Mouse (Mus musculus): ENCODE measurements around the gene Tnni3. TPM values are rescaled to one million over a fixed set of nuclear protein-coding genes. Genes with fewer than 3 reads are reported as not detected.
"Not testable (repeated sequence)": the region's sequence is repeated elsewhere in the genome, so short reads cannot be mapped to it uniquely, and the experiment has no call there.

The Tnni3 gene
- polyA plus RNA-seq (2015; fragmentation: Nextera tagmentation; extraction: Ambion mirVana) = 1.8 and 1.9 TPM in 2 replicates

DNA sequence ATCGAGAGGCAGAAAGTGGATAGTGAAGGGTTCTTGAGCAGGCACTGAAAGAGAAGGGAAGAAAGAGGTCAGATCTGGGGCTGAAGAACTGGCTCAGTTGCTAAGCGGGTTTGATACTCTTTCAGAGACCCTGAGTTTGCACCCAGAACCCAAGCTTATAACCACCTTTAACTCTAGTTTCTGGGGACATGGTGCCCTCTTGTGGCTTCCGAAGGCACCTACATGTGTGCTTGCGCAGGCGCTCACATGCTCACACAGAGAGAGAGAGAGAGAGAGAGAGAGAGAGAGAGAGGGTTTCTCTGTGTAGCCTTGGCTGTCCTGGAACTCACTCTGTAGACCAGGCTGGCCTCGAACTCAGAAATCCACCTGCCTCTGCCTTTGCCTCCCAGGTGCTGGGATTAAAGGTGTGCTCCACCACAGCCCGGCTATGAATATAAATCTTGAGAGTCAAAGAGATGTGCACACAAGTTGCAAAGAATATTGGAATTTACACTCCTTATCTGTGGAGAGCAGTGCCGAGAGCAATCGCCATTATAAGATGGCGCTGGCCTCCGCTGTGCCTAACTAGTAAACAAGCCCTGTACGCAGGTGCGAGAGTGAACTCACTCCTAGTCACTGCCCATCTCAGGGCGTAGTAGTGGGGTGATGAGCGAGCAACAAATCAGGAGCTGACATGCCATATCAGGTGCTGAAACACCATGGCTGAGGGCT, at the start of gene Tnni3:
TSS of gene Tnni3 (minus strand) at position 18 of the 711 bp plus-strand sequence.
- H3K9ac ChIP-seq (replicated peaks); H3K27ac ChIP-seq (replicated peaks); H3K27me3 ChIP-seq; H3K36me3 ChIP-seq; H3K9me3 ChIP-seq; H3K4me2 ChIP-seq (replicated peaks); H3K4me3 ChIP-seq: not testable (repeated sequence)
- ATAC-seq (replicated peaks) = 0 out of 2 replicates have a peak, but pooled peaks have one; percentile 14
- H3K4me1 ChIP-seq = peaks cover 21% of the 10 kb centered on the region
- 69% methylated on average over 15 of the region's 15 CpGs for WGBS

DNA sequence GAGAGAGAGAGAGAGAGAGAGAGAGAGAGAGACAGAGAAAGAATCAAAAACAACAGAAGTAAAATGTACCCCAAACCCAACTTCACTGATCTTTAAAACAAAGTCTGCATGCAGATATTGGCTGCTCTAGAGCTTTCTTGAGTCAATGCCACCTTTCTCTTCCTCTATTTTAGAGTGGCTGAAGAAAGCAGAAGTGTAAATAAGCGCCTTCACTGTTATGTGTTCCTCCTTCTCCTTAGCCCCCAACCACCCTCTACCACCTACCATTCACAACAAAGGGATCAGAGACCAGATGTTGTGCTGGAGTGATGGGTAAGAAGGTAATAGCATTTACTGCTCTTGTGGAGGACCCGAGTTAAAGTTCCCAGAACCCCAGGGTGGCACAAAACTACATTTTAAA, 48.3 kb upstream of the Tnni3 start:
- not testable (repeated sequence) for H3K4me3 ChIP-seq; H3K9me3 ChIP-seq; H3K27ac ChIP-seq (replicated peaks); H3K9ac ChIP-seq (replicated peaks); ATAC-seq (replicated peaks); H3K27me3 ChIP-seq; H3K4me2 ChIP-seq (replicated peaks); H3K36me3 ChIP-seq; H3K4me1 ChIP-seq
- 67% methylated on average over 2 of the region's 2 CpGs for WGBS

DNA sequence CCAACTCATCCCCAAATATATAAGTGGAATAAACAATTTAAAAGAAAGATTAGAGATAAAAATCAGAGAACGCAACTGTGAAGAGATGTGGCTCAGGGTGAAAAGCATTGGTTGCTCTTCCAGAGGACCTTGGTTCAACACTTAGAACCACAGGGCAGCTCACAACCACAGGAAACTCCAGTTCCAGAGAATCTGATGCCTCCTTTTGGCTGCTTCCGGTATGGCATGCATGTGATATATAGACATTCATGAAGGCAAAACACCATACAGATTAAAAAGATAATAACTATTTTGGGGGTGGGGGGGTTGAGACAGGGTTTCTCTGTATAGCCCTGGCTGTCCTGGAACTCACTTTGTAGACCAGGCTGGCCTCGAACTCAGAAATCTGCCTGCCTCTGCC, 38.6 kb upstream of the Tnni3 start:
- H3K9ac ChIP-seq (replicated peaks) = no peak overlapping the region
- H3K27ac ChIP-seq (replicated peaks) = no peak overlapping the region
- H3K27me3 ChIP-seq = no peaks in the 10 kb centered on the region
- H3K9me3 ChIP-seq = no peaks in the 10 kb centered on the region
- no peak for ATAC-seq (replicated peaks)
- H3K4me1 ChIP-seq = no peaks in the 10 kb centered on the region
- no peaks in the 10 kb centered on the region for H3K36me3 ChIP-seq
- H3K4me3 ChIP-seq = no peak overlapping the region
- no peak overlapping the region for H3K4me2 ChIP-seq (replicated peaks)
- 92% methylated on average over 3 of the region's 3 CpGs for WGBS

DNA sequence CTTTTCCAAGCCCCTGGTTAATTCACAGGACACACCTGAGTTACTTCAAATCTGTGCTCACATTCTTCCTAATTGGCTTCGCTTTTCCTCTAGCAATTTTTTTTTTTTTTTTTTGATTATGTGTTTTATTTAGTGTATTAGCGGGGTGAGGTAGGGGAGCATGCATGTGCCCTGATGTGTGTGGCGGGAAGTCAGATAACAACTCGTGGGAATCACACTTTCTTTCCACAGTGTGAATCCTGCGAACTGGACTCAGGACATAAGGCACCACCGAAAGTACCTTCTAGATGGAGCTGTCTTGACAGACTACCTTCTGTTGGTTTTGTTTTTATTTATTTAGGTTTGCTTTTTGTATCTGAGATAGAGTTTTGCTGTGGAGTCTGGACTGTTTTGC, 33.1 kb upstream of the Tnni3 start:
- Histone ChIP-seq H3K27ac (replicated peaks) (no peak overlapping the region; the same call in 1 of the 2 replicates), H3K4me2 (replicated peaks) (peak overlapping the region; percentile 31)

DNA sequence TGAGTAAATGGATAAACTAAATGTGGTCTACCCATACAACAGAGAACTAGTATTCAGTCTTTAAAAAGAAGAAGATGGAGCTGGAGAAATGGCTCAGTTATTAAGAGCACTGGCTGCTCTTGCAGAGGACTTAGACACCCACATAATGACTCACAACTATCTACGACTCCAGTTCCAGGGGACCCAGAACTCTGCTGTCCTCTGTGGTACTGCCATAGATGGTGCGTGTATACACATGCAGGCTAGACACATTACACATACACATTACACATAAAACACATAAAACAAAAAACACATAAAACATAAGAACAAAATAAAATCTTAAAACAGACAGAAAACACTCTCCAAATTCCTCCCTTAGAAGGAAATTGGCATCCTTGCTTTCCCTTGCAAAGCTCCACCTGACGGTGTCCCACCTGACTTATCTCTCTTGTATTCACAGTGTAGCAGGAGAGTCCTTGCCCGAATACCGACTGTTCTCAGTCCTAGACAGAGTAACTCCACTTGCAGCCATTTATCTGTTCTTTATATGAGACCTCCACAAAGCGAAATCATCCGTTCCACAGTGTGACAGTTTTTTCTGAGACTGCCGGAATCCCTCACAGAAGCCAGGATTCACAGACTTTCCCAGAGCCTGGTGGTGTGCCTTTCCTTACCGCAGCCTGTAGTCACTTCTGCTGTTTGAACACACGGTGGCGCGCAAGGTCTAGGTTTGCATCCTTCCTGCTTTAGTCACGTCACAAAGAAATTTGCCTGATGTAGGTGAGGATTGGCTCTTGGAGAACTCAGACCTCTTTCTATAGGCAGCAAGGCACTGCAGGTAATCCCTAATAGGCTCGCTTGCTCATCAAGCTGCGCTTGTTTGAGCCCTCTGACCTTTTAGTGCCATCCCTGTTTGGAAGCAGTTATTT, 32.5 kb upstream of the Tnni3 start:
- WGBS = 21% methylated on average over 15 of the region's 15 CpGs
- no peaks in the 10 kb centered on the region for H3K36me3 ChIP-seq
- H3K27me3 ChIP-seq = no peaks in the 10 kb centered on the region
- no peaks in the 10 kb centered on the region for H3K9me3 ChIP-seq
- peak overlapping the region; percentile 31 for H3K4me2 ChIP-seq (replicated peaks)
- peak overlapping the region; percentile 45; the same call in 1 of the 2 replicates for H3K27ac ChIP-seq (replicated peaks)
- H3K9ac ChIP-seq (replicated peaks) = peak overlapping the region; percentile 16; the same call in 1 of the 2 replicates
- ATAC-seq (replicated peaks) = peak; percentile 95
- 0 out of 2 replicates have a peak, but pooled peaks cover 3% of the 10 kb centered on the region for H3K4me1 ChIP-seq
- peak overlapping the region; percentile 20 for H3K4me3 ChIP-seq

More for the DNA sequence above, 33.1 kb upstream of the Tnni3 start:
- 66% methylated on average over 6 of the region's 6 CpGs for WGBS
- H3K4me1 ChIP-seq = 0 out of 2 replicates have a peak, but pooled peaks cover 3% of the 10 kb centered on the region
- peak overlapping the region; percentile 16; the same call in 1 of the 2 replicates for H3K9ac ChIP-seq (replicated peaks)
- peak overlapping the region; percentile 20; the same call in 1 of the 2 replicates for H3K4me3 ChIP-seq
- peak; percentile 60 for ATAC-seq (replicated peaks)
- H3K9me3 ChIP-seq = no peaks in the 10 kb centered on the region
- H3K36me3 ChIP-seq = no peaks in the 10 kb centered on the region
- H3K27me3 ChIP-seq = no peaks in the 10 kb centered on the region

DNA sequence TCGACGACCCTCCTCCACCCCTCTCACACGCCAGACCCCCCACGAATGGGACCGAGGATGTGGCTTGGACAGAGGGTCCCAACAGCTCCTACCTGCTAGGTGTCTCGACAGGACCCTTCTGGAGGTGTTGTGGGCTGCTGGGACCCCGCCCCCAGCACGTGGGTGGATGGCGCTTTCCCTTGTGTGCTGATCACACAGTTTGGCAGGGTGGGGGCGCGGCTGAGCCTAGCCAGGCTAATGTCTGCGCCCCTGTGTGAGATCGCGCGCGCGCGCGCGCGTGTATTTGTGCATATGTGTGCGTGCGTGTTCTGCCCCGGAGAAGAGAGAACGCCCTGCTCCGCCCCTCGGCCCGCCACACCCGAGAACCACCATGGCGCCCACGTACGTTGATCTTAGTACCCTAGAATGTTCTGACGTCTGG, 23.2 kb upstream of the Tnni3 start, which contains the start of gene Syt5:
TSS of gene Syt5 (minus strand) at position 321 of the 421 bp plus-strand sequence.
- 2% methylated on average over 33 of the region's 33 CpGs for WGBS
- Histone ChIP-seq H3K9ac (replicated peaks) (peak within 1 kb of the TSS; percentile 50), H3K9me3 (no peaks in the 10 kb centered on the region), H3K27ac (replicated peaks) (peak within 1 kb of the TSS; percentile 92), H3K4me3 (peak within 1 kb of the TSS; percentile 48), H3K4me1 (peaks cover 20% of the 10 kb centered on the region), H3K27me3 (no peaks in the 10 kb centered on the region), H3K4me2 (replicated peaks) (peak within 1 kb of the TSS; percentile 75), H3K36me3 (peaks cover 6% of the 10 kb centered on the region; the same call in 1 of the 2 replicates)
- ATAC-seq (replicated peaks) = peak; percentile 80

DNA sequence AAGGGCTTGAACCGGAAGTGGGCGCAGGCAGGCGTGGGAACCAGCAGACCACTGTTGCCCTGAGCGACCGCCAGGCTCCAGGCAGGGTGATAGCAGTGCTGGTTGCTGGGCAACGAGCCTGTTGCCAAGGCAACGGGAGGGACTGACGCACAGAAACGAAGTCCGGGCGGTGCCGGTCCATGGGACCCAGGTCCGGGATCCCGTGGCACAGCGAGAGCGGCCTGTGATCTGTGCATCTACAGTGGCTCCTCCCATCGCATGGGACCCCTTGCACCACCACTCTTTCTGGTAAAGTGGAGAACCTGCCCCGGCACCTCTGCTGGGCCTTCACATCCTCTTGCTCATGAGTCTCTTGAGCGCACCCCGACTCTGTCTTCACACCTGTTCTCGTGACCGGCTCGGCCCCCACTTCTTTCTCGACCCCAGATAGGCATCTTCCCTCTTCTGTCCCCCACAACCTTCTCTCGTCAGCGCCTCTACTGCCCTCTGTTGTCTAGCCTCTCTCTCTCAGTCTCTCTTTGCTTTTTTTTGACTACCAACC, 22.6 kb upstream of the Tnni3 start:
- peak; percentile 89 for ATAC-seq (replicated peaks)
- WGBS = under 1% methylated on average over 26 of the region's 26 CpGs

DNA sequence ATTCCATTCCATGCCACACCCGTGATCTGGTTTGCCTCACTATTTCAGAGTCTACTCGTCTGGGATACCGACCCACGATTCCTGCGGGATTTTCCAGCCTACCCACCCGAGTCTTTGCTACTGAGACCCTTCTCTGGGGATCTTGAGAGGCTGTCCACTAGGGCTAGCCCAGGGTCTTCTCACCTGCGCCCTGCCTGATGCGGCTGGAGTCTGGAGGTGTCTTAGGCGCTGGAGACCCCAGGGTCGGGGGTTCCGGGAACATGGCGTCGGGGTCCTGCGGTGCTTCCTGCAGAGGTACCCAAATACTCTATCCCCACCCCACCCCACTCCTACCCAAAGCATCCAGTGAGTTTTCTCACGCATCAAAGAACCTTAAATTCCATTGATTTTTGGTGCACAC, 22.0 kb upstream of the Tnni3 start:
- peak; percentile 28 for ATAC-seq (replicated peaks)
- Histone ChIP-seq H3K9me3 (no peaks in the 10 kb centered on the region), H3K9ac (replicated peaks) (peak overlapping the region; percentile 50), H3K27me3 (no peaks in the 10 kb centered on the region), H3K4me1 (peaks cover 20% of the 10 kb centered on the region), H3K36me3 (peaks cover 15% of the 10 kb centered on the region), H3K4me3 (peak overlapping the region; percentile 48), H3K4me2 (replicated peaks) (peak overlapping the region; percentile 75), H3K27ac (replicated peaks) (peak overlapping the region; percentile 92)
- WGBS = 73% methylated on average over 15 of the region's 15 CpGs

More for the DNA sequence above, 22.6 kb upstream of the Tnni3 start:
- H3K36me3 ChIP-seq = peaks cover 11% of the 10 kb centered on the region
- H3K9me3 ChIP-seq = no peaks in the 10 kb centered on the region
- no peaks in the 10 kb centered on the region for H3K27me3 ChIP-seq
- peak overlapping the region; percentile 50 for H3K9ac ChIP-seq (replicated peaks)
- peak overlapping the region; percentile 48 for H3K4me3 ChIP-seq
- peak overlapping the region; percentile 92 for H3K27ac ChIP-seq (replicated peaks)
- H3K4me1 ChIP-seq = peaks cover 20% of the 10 kb centered on the region
- peak overlapping the region; percentile 75 for H3K4me2 ChIP-seq (replicated peaks)

DNA sequence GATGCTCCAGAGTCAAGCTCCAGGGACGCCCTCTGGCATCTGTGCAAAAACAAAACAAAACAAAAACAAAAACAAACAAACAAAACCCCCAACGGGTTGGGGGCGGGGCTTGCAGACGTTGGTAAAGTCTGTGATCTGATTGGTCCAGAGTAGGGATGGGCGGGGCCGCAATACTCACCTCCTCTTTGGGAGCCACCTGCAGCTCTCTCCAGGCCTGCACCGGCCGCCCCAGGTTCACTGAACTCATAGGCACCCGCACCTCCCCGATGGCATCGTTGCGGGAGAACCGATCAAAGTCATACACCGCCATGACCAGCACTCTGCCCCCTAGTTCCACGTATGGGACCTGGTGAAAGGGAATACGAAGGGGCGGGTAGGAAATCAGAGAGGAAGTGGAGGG, 18.0 kb upstream of the Tnni3 start:
- Histone ChIP-seq H3K4me3 (no peak overlapping the region), H3K27ac (replicated peaks) (no peak overlapping the region), H3K9me3 (no peaks in the 10 kb centered on the region), H3K36me3 (peaks cover 34% of the 10 kb centered on the region), H3K9ac (replicated peaks) (no peak overlapping the region), H3K27me3 (no peaks in the 10 kb centered on the region), H3K4me1 (peaks cover 14% of the 10 kb centered on the region), H3K4me2 (replicated peaks) (no peak overlapping the region)
- WGBS = 44% methylated on average over 17 of the region's 17 CpGs
- ATAC-seq (replicated peaks) = no peak

DNA sequence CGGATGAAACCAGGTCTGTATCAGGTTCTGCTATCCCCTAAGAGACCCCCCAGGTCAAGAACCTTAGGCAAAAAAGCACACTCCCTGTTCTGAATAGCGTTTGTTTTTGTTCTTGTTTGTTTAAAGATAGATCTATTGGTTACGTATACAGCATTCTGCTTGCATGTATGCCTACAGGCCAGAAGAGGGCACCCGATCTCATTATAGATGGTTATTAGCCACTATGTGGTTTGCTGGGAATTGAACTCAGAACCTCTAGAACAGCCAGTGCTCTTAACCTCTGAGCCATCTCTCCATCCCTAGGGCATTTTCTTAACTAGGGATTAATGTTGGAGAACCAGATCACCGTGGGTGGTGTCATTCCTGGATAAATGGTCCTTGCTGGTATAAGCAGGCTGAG, 17.3 kb upstream of the Tnni3 start:
- Histone ChIP-seq H3K4me3 (no peak overlapping the region), H3K9ac (replicated peaks) (no peak overlapping the region), H3K27ac (replicated peaks) (no peak overlapping the region), H3K9me3 (no peaks in the 10 kb centered on the region), H3K4me2 (replicated peaks) (no peak overlapping the region), H3K36me3 (peaks cover 34% of the 10 kb centered on the region), H3K27me3 (no peaks in the 10 kb centered on the region), H3K4me1 (peaks cover 13% of the 10 kb centered on the region)
- 73% methylated on average over 5 of the region's 5 CpGs for WGBS
- no peak for ATAC-seq (replicated peaks)

DNA sequence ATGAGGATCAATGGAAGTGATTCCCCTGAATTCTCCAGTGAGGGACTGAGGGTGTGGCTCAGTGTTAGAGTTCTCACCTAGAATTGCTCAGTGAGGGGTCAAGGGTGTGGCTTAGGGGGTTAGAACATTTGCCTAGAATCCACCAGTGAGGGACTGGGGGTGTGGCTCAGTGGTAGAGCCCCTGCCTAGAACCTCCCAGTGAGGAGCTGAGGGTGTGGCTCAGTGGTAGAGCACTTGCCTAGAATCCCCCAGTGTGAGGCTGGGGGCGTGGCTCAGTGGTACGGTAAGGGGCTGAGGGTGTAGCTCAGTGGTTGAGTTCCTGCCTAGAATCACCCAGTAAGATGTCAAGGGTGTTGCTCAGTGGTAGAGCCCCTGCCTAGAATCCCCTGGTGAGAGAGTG, 15.0 kb upstream of the Tnni3 start:
- WGBS = 63% methylated on average over 2 of the region's 2 CpGs

More for the DNA sequence above, 15.0 kb upstream of the Tnni3 start:
- peaks cover 34% of the 10 kb centered on the region for H3K36me3 ChIP-seq
- no peaks in the 10 kb centered on the region for H3K4me1 ChIP-seq
- H3K4me3 ChIP-seq = no peak overlapping the region
- H3K9ac ChIP-seq (replicated peaks) = no peak overlapping the region
- no peak overlapping the region for H3K27ac ChIP-seq (replicated peaks)
- no peaks in the 10 kb centered on the region for H3K27me3 ChIP-seq
- H3K4me2 ChIP-seq (replicated peaks) = no peak overlapping the region
- ATAC-seq (replicated peaks) = no peak
- no peaks in the 10 kb centered on the region for H3K9me3 ChIP-seq
